Mouse (Mus musculus) kidney, postnatal 0 days (tissue): ENCODE results near the gene Bcr. TPM values are rescaled to one million over a fixed set of nuclear protein-coding genes. Genes with fewer than 3 reads are reported as not detected.
A peak's percentile ranks its signal among the peaks of the same experiment; 100 is the strongest.

Source experiments
- ATAC-seq: fragments of 200-750 bp; cut with Nextera tagmentation; replicated peaks from 2 replicates; pipeline ENCODE4 v1.8.0; 2017; ENCODE audit warnings: low read depth, moderate number of reproducible peaks, moderate TSS enrichment, moderate library complexity; ENCODE audit not compliant: low FRiP score
- DNase-seq: peaks from one replicate; pipeline ENCODE4 v3.0.0-alpha.2; 2016; ENCODE audit warnings: low spot score
- H3K27ac ChIP-seq: fragments of 300-500 bp; sonication (generic); 2 replicates; pipeline ENCODE4 v1.5.1; 2014; ENCODE audit warnings: mild to moderate bottlenecking
- H3K27me3 ChIP-seq: fragments of 300-500 bp; sonication (generic); 2 replicates; pipeline ENCODE4 v1.6.1; 2014; ENCODE audit warnings: low read length, mixed read lengths; ENCODE audit not compliant: insufficient read depth
- H3K36me3 ChIP-seq: fragments of 300-500 bp; sonication (generic); 2 replicates; pipeline ENCODE4 v1.6.1; 2014; ENCODE audit warnings: low read length, mixed read lengths; ENCODE audit not compliant: insufficient read depth
- H3K4me1 ChIP-seq: fragments of 300-500 bp; sonication (generic); replicated peaks from 2 replicates; pipeline ENCODE4 v1.6.1; 2014; ENCODE audit warnings: antibody characterized with exemption, low read length, mixed read lengths; ENCODE audit not compliant: insufficient read depth
- H3K4me2 ChIP-seq: fragments of 300-500 bp; sonication (generic); 2 replicates; pipeline ENCODE4 v1.6.1; 2014; ENCODE audit warnings: mild to moderate bottlenecking, low read length, moderate library complexity, mixed read lengths
- H3K4me3 ChIP-seq: fragments of 300-500 bp; sonication (generic); replicated peaks from 2 replicates; pipeline ENCODE4 v1.5.1; 2014; ENCODE audit warnings: low read depth, low read length
- H3K9ac ChIP-seq: fragments of 300-500 bp; sonication (generic); 2 replicates; pipeline ENCODE4 v1.6.1; 2014; ENCODE audit warnings: low read depth, low read length
- H3K9me3 ChIP-seq: fragments of 300-500 bp; sonication (generic); replicated peaks from 2 replicates; pipeline ENCODE4 v1.6.1; 2016; ENCODE audit warnings: low read length, inconsistent platforms, mixed read lengths
- CTCF ChIP-seq: IDR thresholded peaks from 2 replicates; pipeline ENCODE4 v1.5.1; 2016; ENCODE audit warnings: antibody characterized with exemption, low read depth, mild to moderate bottlenecking, moderate library complexity
- WGBS: fragments of 180-500 bp; shearing (Covaris S2); extraction: QIAGEN DNeasy Blood & Tissue Kit; methylation state at CpG from one replicate; pipeline ENCODE4 v1.1.7; 2014; 5-methylcytosine and 5-hydroxymethylcytosine counted together
- polyA plus RNA-seq: library from polyadenylated mRNA; unstranded; fragments of >200 nt; fragmentation: Nextera tagmentation; extraction: Ambion mirVana; gene quantifications from 2 replicates; pipeline ENCODE4 v1.2.1, GENCODE M21; 2015

The Bcr gene
- polyA plus RNA-seq, 1 experiment from 2014 or later, result 5.9 TPM

DNA sequence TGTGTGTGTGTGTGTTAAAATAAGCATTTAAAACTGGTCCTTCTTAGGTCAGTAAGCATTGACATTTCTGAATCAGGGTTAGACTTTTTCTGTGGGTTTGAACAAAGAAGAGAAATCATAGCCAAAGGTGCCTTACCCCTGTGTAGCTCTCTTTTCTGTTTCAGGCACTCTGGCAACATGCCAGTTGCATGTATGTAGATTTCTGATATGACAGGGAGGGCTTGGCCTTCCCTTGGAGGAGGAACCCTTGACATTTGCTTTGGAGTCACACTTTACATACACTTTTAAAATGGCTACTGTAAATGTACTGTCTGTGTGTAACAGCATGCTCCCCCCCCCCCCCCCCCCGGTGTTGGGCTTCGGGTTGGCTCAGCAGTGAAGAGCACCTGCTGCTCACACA, 164.2 kb downstream of the Bcr start:
- Histone ChIP-seq H3K9me3 (no peaks in the 10 kb centered on the region), H3K27me3 (no peaks in the 10 kb centered on the region), H3K4me2 (no peak overlapping the region), H3K4me1 (peaks cover 10% of the 10 kb centered on the region), H3K27ac (no peak overlapping the region), H3K9ac (no peak overlapping the region), H3K36me3 (no peaks in the 10 kb centered on the region), H3K4me3 (no peak overlapping the region)
- DNase-seq (no peak), ATAC-seq (no peak)
- WGBS, result 25% methylated on average over 2 of the region's 2 CpGs
- no peak for TF ChIP-seq CTCF

DNA sequence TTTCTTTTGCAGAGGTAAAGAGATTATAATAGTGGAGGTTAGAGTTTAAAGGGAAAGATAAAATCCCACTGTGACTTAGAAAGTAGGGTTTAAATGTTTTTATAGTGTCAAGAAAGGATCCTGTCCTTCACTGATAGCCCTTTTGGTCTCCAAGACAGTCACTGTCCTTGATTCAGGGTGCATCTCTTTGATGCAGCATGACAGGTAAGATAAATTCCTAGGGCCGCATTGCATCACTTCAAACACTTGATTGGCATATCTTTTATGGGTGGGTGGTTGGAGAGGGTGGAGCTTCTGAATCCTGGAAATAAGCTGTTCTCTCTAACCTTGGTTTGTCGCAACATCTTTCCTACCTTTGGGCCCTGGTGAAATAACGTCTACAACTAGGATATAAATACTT, 167.0 kb downstream of the Bcr start:
- Histone ChIP-seq H3K27ac (no peak overlapping the region), H3K4me2 (no peak overlapping the region), H3K4me1 (no peaks in the 10 kb centered on the region; the same call in 1 of the 2 replicates), H3K9ac (no peak overlapping the region), H3K9me3 (no peaks in the 10 kb centered on the region), H3K36me3 (peaks cover 12% of the 10 kb centered on the region; the same call in 1 of the 2 replicates), H3K27me3 (no peaks in the 10 kb centered on the region), H3K4me3 (no peak overlapping the region)
- DNase-seq, result no peak
- WGBS, result 90% methylated on average over 3 of the region's 3 CpGs
- no peak for ATAC-seq
- TF ChIP-seq CTCF, result no peak

DNA sequence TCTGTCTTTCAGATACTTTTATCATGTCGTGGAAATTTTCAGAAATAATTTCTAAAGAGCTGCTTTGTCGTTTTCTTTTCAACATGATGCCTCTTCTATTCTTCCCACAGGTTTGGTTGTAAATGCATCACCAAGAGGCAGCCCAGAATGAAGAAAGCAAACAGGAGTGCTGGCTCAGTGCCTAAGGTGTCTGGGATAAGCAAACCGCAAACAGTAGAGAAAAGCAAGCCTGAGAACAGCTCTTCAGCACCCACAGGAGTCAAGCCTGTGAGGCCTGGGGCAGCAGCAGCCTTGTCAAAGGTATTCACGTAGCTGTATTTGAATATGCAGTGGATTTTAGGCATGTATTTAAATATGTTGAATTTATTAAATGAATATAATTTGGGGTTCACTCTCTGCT, 170.2 kb downstream of the Bcr start:
- Histone ChIP-seq H3K36me3 (peaks cover 13% of the 10 kb centered on the region; the same call in 1 of the 2 replicates), H3K4me3 (no peak overlapping the region), H3K27me3 (no peaks in the 10 kb centered on the region), H3K4me1 (no peaks in the 10 kb centered on the region), H3K27ac (no peak overlapping the region), H3K4me2 (no peak overlapping the region), H3K9ac (no peak overlapping the region), H3K9me3 (no peaks in the 10 kb centered on the region)
- TF ChIP-seq CTCF, result no peak
- DNase-seq, result no peak
- no peak for ATAC-seq
- 75% methylated on average over 4 of the region's 4 CpGs for WGBS

DNA sequence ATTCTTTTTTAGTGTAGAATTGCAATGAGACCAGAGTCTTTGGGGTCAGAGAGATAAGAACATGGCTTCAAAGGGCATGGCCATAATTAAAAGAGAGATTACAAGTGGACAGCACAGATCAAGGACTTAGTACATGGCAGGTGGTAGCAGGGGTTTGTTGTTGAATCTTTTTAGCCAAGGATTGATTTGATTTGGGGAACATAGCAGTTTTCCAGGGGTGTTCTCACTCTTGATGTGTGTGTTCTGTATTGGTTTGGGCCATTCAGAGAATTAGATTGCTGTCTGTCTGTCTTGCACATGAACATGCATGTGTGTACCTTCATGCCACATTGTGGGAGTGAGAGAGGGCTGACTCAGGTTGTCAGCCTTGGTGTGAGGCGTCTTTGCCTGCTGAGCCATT, 171.5 kb downstream of the Bcr start:
- H3K27ac ChIP-seq, result no peak overlapping the region
- DNase-seq, result no peak
- no peaks in the 10 kb centered on the region for H3K9me3 ChIP-seq
- WGBS, result 81% methylated on average over 1 of the region's 1 CpGs
- ATAC-seq, result no peak
- no peak overlapping the region for H3K9ac ChIP-seq
- peaks cover 13% of the 10 kb centered on the region; the same call in 1 of the 2 replicates for H3K36me3 ChIP-seq
- H3K27me3 ChIP-seq, result no peaks in the 10 kb centered on the region
- H3K4me3 ChIP-seq, result no peak overlapping the region
- H3K4me1 ChIP-seq, result no peaks in the 10 kb centered on the region
- H3K4me2 ChIP-seq, result no peak overlapping the region
- no peak for TF ChIP-seq CTCF

DNA sequence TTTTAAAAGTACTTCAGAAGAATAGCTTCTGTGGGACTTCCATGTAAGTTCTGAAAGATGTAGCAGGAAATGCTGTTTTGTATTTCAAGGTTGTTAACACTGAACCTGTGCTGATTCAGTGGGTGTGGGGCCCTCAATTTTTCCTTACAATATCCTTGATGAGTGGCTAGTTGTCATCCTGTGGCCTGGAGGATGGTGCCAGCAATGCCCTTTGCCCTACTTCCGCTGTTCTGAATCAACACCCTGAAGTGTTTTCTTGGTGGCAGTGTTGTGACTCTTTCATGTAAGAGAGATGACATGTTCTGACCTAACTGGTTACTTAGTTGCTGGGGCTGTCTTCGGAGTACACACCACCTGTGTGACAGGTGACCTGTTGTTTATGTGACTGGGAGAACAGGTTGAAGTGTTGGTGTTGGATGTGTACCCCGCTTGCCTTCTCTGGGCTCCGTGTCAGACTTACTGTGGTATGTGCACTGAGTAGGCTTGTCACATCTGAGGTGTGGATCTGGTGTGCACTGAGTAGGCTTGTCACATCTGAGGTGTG, 172.3 kb downstream of the Bcr start:
- peaks cover 13% of the 10 kb centered on the region; the same call in 1 of the 2 replicates for H3K36me3 ChIP-seq

DNA sequence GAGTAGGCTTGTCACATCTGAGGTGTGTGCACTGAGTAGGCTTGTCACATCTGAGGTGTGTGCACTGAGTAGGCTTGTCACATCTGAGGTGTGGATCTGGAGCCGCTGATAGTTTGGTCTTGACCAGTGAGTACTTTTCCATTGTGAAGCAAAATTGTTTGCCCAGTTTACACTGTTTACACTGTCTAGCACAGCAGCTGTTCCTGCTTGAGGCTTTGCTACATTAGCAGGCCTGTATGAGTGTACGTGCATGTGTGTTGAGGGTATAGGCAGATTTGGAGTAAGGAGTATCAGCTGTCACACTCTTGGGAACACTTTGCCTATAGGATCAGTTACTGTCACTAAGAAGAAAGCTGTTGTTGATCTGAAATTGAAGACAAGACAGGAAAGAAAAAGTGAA, 173.1 kb downstream of the Bcr start:
- WGBS, result 64% methylated on average over 2 of the region's 2 CpGs

More for the DNA sequence above, 172.3 kb downstream of the Bcr start:
- no peak; the same call in 1 of the 2 replicates for ATAC-seq
- Histone ChIP-seq H3K4me1 (no peaks in the 10 kb centered on the region), H3K9me3 (no peaks in the 10 kb centered on the region), H3K4me3 (no peak overlapping the region), H3K27ac (no peak overlapping the region), H3K4me2 (no peak overlapping the region), H3K27me3 (no peaks in the 10 kb centered on the region), H3K9ac (no peak overlapping the region)
- no peak for DNase-seq
- 95% methylated on average over 4 of the region's 4 CpGs for WGBS
- TF ChIP-seq CTCF, result no peak

More for the DNA sequence above, 173.1 kb downstream of the Bcr start:
- H3K9ac ChIP-seq, result no peak overlapping the region
- H3K4me3 ChIP-seq, result no peak overlapping the region
- ATAC-seq (no peak; the same call in 1 of the 2 replicates), DNase-seq (no peak)
- no peaks in the 10 kb centered on the region for H3K27me3 ChIP-seq
- no peaks in the 10 kb centered on the region for H3K9me3 ChIP-seq
- H3K36me3 ChIP-seq, result peaks cover 13% of the 10 kb centered on the region; the same call in 1 of the 2 replicates
- no peak for TF ChIP-seq CTCF
- H3K4me2 ChIP-seq, result no peak overlapping the region
- 0 out of 2 replicates have a peak overlapping the region, but pooled peaks have one; percentile 47 for H3K27ac ChIP-seq
- H3K4me1 ChIP-seq, result no peaks in the 10 kb centered on the region

Other genes with a start within 250 kb of the Bcr start
- gene Gnaz, start 93.4 kb upstream of the Bcr start, polyA plus RNA-seq, result 5.0 and 5.6 TPM in 2 replicates
- not detected in 2 replicates for gene Rsph14, start 28.0 kb upstream of the Bcr start, polyA plus RNA-seq
- 8.0 and 8.4 TPM in 2 replicates for gene Rab36, start 23.5 kb upstream of the Bcr start, polyA plus RNA-seq
- 18.7 and 19.7 TPM in 2 replicates for gene Specc1l, start 151.5 kb downstream of the Bcr start, polyA plus RNA-seq